Mouse (Mus musculus) kidney, adult 2 months (tissue): ENCODE results near the gene Batf3.
A peak's percentile ranks its signal among the peaks of the same experiment; 100 is the strongest.

Source experiments
- CTCF ChIP-seq: fragments of 200-500 bp; conservative IDR thresholded peaks from 2 replicates; pipeline ENCODE4 v1.5.1; 2011; ENCODE audit warnings: low read depth, mild to moderate bottlenecking, control low read depth, low read length, moderate library complexity, mixed read lengths; ENCODE audit not compliant: insufficient read depth, insufficient read length
- POLR2A ChIP-seq: fragments of 200-500 bp; IDR thresholded peaks from one replicate; pipeline ENCODE4 v1.6.1; 2011; ENCODE audit warnings: low read depth, low read length, control low read depth

DNA sequence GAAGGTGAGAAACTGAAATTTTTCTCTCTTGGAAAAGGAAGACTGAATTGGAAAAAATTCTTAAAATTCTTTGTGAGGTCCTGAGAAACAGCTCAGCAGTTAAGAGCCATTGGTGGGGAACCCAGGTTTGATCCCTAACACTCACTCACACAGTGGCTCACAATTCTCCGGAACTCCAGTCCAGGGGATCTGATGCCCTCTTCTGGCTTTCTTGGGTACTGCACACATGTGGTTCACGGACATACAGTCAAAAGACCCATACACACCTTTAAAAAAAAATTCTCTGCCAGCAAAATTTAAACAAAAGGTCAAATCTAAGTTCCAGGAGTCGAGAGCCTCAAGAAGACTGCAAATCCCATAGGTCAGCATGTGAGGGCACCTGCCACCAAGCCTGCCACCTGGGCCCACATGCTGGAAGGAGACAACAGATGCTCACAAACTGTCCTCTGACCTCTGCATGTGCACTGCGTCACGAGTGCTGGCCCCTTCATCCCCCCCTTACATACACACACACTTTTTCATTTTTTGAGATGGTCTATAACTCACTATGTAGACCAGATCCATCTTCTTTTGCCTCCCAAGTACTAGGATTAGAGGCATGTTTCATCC is 12.6 kb upstream of the Batf3 start:
- TF ChIP-seq CTCF = peak; percentile 64
- no peak for TF ChIP-seq POLR2A
